Mouse (Mus musculus): Measurements from ENCODE around the gene Atp6v1d. TPM values are rescaled to one million over a fixed set of nuclear protein-coding genes. Genes with fewer than 3 reads are reported as not detected.
A peak's percentile ranks its signal among the peaks of the same experiment; 100 is the strongest.

The Atp6v1d gene
- polyA plus RNA-seq (2015; fragmentation: Nextera tagmentation; extraction: Ambion mirVana) = 50.6 and 61.1 TPM in 2 replicates

GRCm38 (mm10) chr12:78861496-78862253, at the start of gene Atp6v1d, which contains the start of gene Eif2s1:
TSS of gene Atp6v1d (minus strand) at chr12:78861638.
TSS of gene Eif2s1 (plus strand) at chr12:78861819.
- Histone ChIP-seq H3K4me3 (replicated peaks) (peak within 1 kb of the TSS; percentile 80), H3K27me3 (replicated peaks) (no peaks in the 10 kb centered on the region), H3K4me2 (replicated peaks) (peak within 1 kb of the TSS; percentile 82), H3K9me3 (no peaks in the 10 kb centered on the region), H3K9ac (peak within 1 kb of the TSS; percentile 82), H3K36me3 (no peaks in the 10 kb centered on the region), H3K27ac (peak within 1 kb of the TSS; percentile 81), H3K4me1 (replicated peaks) (peaks cover 3% of the 10 kb centered on the region)
- under 1% methylated on average over 55 of the region's 55 CpGs for WGBS
- peak; percentile 100 for ATAC-seq

DNA sequence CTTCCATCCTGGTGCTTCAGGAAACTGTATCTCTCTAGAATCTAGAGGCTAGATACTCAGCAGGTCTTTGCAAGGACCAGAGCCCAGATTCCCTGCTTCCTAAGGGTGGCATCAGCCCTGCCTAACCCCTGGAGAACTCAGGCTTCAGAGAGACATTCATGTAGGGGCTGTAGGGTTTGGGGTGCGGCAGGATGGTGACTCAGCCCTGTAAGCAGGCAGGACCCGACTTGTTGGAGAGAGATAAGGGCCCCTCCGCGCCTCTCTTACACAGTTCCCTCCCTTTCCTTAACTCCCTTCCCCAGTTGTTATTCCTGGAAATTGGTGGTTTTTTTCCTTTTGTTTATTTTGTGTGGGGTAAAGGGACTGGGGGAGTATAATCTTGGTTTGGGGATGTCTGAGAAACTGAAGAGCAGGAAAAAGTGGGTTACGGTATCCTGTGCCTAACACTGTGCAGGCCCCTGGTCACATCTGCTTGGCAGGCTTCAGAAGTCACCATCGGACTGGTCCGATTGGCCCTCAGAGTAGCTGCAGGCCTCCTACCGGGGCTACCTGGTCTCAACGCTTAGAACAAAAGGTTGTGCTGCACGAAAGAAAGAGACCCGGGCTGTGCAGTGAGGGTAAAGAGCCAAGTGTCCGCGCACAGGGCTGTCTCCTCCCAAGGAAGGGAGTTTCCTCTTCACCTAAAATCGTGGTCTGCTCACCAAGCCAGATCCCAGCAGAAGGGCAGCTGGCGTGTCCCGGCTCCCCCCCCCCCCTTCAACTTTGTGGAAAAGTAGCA, 49.4 kb upstream of the Atp6v1d start:
- Histone ChIP-seq H3K27me3 (replicated peaks) (peaks cover 2% of the 10 kb centered on the region; the same call in 1 of the 2 replicates), H3K4me3 (replicated peaks) (peak overlapping the region; percentile 36), H3K4me2 (replicated peaks) (peak overlapping the region; percentile 83), H3K9ac (no peak overlapping the region), H3K9me3 (no peaks in the 10 kb centered on the region), H3K36me3 (no peaks in the 10 kb centered on the region), H3K27ac (peak overlapping the region; percentile 61), H3K4me1 (replicated peaks) (peaks cover 11% of the 10 kb centered on the region)
- 15% methylated on average over 16 of the region's 16 CpGs for WGBS
- peak; percentile 83 for ATAC-seq

GRCm38 (mm10) chr12:78908081-78908605, 46.7 kb upstream of the Atp6v1d start:
- Histone ChIP-seq H3K9ac (no peak overlapping the region), H3K27me3 (replicated peaks) (peaks cover 2% of the 10 kb centered on the region; the same call in 1 of the 2 replicates), H3K9me3 (no peaks in the 10 kb centered on the region), H3K36me3 (no peaks in the 10 kb centered on the region), H3K4me1 (replicated peaks) (peaks cover 11% of the 10 kb centered on the region), H3K4me3 (replicated peaks) (no peak overlapping the region), H3K27ac (no peak overlapping the region), H3K4me2 (replicated peaks) (no peak overlapping the region)
- ATAC-seq = no peak
- 74% methylated on average over 6 of the region's 6 CpGs for WGBS

DNA sequence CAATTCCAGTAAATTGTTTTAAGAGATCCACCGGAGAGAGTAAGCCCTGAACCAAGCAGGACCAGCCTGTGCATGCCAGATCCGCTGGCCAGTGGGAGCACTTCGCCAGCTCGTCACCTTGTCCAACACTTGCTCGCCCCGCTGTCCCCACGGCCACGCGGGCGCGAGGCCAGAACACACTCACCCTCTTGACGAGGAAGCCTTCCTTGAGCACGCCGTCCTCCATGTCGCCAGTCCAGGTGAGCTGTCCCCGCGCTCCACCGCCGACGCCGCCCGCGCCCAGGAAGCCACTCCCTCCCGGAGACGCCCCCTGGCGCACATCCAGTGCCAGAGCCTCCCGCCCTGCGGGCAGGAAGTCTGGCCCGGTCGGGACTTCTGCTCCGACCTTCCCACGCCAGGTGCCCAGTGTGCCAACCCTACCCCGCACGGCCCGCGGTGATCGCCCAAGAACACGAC, 45.3 kb upstream of the Atp6v1d start, which contains the start of gene Plek2:
Gene Plek2, minus strand, starts transcription at position 258 of the 456 bp plus-strand sequence.
- peak within 1 kb of the TSS; percentile 48 for H3K4me3 ChIP-seq (replicated peaks)
- peak within 1 kb of the TSS; percentile 91 for H3K4me2 ChIP-seq (replicated peaks)
- peak within 1 kb of the TSS; percentile 56 for H3K9ac ChIP-seq
- ATAC-seq = peak; percentile 78
- no peak within 1 kb of the TSS for H3K27ac ChIP-seq
- 2% methylated on average over 38 of the region's 38 CpGs for WGBS
- H3K9me3 ChIP-seq = no peaks in the 10 kb centered on the region
- no peaks in the 10 kb centered on the region for H3K36me3 ChIP-seq
- 0 out of 2 replicates have a peak, but pooled peaks cover 2% of the 10 kb centered on the region for H3K27me3 ChIP-seq (replicated peaks)
- H3K4me1 ChIP-seq (replicated peaks) = peaks cover 8% of the 10 kb centered on the region

DNA sequence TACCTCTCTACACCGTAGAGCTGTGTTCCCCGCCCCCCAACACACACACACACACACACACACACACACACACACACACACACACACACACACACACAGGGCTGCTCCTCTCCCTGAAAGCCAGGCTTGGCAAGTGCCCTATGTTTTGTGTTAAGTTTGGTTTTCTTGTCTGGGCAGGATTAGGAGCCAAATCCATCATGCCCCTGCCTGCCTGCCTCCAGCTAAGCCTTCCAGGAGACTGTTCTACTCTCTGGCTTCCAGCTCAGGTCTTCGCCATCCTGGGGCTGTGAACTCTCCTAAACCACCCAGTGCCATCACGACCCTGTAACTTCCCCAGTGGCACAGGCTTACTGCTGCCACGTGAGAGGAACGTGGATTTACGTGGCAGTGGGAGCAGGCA, 43.1 kb upstream of the Atp6v1d start:
- Histone ChIP-seq H3K9me3 (no peaks in the 10 kb centered on the region), H3K27me3 (replicated peaks) (no peaks in the 10 kb centered on the region), H3K27ac (no peak overlapping the region), H3K9ac (no peak overlapping the region), H3K36me3 (no peaks in the 10 kb centered on the region), H3K4me2 (replicated peaks) (no peak overlapping the region), H3K4me3 (replicated peaks) (no peak overlapping the region), H3K4me1 (replicated peaks) (0 out of 2 replicates have a peak, but pooled peaks cover 4% of the 10 kb centered on the region)
- no peak for ATAC-seq
- 81% methylated on average over 6 of the region's 7 CpGs for WGBS

DNA sequence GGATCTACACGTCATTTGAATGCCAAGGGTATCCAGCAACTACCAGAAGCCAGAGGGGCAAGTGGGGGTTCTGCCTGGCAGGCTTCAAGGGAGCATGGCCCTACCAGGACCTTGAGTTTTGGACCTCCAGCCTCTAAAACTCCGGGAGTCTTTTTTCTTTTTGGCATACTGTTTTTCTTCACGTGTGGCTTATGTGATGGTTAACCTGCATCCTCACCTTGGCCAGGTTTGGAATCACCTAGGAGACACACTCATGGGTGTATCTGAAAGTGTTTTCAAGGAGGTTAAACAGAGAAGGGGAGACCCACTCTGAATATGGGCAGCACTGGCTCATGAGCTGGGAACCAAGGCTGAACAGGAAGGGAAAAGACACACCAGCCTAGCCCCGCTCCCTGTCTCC, 41.9 kb upstream of the Atp6v1d start:
- H3K4me3 ChIP-seq (replicated peaks) = no peak overlapping the region
- H3K27me3 ChIP-seq (replicated peaks) = no peaks in the 10 kb centered on the region
- no peak overlapping the region for H3K4me2 ChIP-seq (replicated peaks)
- H3K4me1 ChIP-seq (replicated peaks) = 0 out of 2 replicates have a peak, but pooled peaks cover 4% of the 10 kb centered on the region
- WGBS = 81% methylated on average over 4 of the region's 4 CpGs
- no peaks in the 10 kb centered on the region for H3K9me3 ChIP-seq
- no peak for ATAC-seq
- no peaks in the 10 kb centered on the region for H3K36me3 ChIP-seq
- H3K27ac ChIP-seq = no peak overlapping the region
- no peak overlapping the region for H3K9ac ChIP-seq

DNA sequence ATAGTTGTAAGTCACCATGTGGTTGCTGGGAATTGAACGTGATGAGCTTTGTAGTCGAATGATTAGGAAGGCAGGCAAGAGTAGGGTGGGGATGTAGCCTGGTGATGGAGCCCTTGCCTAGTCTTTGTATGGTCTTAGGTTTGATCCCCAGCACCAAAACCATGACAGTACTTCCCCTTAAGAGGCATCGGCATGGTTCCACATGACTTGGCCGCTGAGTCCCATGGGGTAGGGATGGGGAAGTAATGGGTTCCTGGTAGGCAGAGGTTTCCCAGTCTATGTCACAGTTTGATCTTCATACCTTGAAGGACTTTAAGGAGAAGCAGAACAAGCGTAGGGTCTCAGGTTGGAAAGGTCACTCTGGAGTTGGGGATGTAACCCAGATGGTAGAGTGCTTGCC, 40.0 kb upstream of the Atp6v1d start:
- H3K9ac ChIP-seq = no peak overlapping the region

DNA sequence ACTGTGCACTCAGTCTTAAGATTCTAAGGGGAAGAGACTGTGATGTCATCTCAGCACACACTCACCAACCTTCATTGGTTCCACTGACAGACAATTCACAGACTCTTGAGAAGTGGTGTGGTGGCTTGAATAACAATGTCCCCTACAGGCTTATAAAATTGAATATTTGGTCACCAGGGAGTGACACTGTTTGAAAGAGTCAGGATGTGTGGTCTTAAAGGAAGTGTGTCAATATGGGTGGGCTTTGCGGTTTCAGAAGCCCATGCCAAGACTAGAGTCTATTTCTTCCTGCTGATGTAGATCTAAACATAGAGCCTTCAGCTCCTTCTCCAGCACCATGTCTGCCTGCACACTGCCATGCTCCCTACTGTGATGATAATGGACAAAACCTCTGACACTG, 36.4 kb upstream of the Atp6v1d start:
- Histone ChIP-seq H3K27ac (no peak overlapping the region), H3K4me1 (replicated peaks) (no peaks in the 10 kb centered on the region), H3K4me3 (replicated peaks) (no peak overlapping the region), H3K9ac (no peak overlapping the region), H3K4me2 (replicated peaks) (no peak overlapping the region), H3K36me3 (no peaks in the 10 kb centered on the region), H3K27me3 (replicated peaks) (no peaks in the 10 kb centered on the region), H3K9me3 (no peaks in the 10 kb centered on the region)
- no peak for ATAC-seq
- WGBS = 92% methylated on average over 1 of the region's 1 CpGs

More for the DNA sequence above, 40.0 kb upstream of the Atp6v1d start:
- Histone ChIP-seq H3K9me3 (no peaks in the 10 kb centered on the region), H3K4me1 (replicated peaks) (no peaks in the 10 kb centered on the region), H3K27me3 (replicated peaks) (no peaks in the 10 kb centered on the region), H3K27ac (no peak overlapping the region), H3K4me2 (replicated peaks) (no peak overlapping the region), H3K4me3 (replicated peaks) (no peak overlapping the region), H3K36me3 (no peaks in the 10 kb centered on the region)
- ATAC-seq = no peak
- 90% methylated on average over 5 of the region's 5 CpGs for WGBS

- H3K9ac ChIP-seq = no peak overlapping the region
- H3K27ac ChIP-seq = no peak overlapping the region
- ATAC-seq = no peak
- no peaks in the 10 kb centered on the region for H3K4me1 ChIP-seq (replicated peaks)
- no peak overlapping the region for H3K4me3 ChIP-seq (replicated peaks)
- no peaks in the 10 kb centered on the region for H3K27me3 ChIP-seq (replicated peaks)
- 86% methylated on average over 2 of the region's 2 CpGs for WGBS
- no peak overlapping the region for H3K4me2 ChIP-seq (replicated peaks)
- H3K9me3 ChIP-seq = no peaks in the 10 kb centered on the region
- peaks cover 5% of the 10 kb centered on the region; the same call in 1 of the 2 replicates for H3K36me3 ChIP-seq
These were observed 29.7 kb upstream of the Atp6v1d start for GRCm38 (mm10) chr12:78891149-78891548.

- Histone ChIP-seq H3K4me3 (replicated peaks) (no peak overlapping the region), H3K9ac (no peak overlapping the region), H3K27me3 (replicated peaks) (no peaks in the 10 kb centered on the region), H3K36me3 (peaks cover 11% of the 10 kb centered on the region; the same call in 1 of the 2 replicates), H3K4me1 (replicated peaks) (no peaks in the 10 kb centered on the region), H3K4me2 (replicated peaks) (no peak overlapping the region), H3K9me3 (no peaks in the 10 kb centered on the region), H3K27ac (no peak overlapping the region)
- WGBS = 53% methylated on average over 1 of the region's 1 CpGs
- peak; percentile 60 for ATAC-seq
These were observed 28.6 kb upstream of the Atp6v1d start for GRCm38 (mm10) chr12:78890062-78890461.

DNA sequence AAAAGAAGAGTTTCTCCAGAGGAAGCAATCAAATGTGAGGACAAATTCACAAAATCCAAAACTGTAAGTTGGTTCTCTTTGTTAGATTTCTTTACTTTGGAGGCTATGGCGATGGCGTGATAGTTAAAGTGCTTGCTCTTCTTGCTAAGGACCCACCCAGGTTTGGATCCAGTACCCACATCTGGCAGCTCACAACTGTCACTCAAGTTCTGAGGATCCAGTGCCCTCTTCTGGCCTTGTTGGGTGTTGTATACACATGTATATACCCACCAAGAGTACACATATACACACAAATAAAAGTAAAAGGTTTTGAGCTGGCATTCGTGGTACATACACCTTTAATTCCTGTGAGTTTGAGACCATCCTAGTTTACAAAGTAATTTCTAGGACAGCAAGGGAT, 13.1 kb upstream of the Atp6v1d start:
- Histone ChIP-seq H3K9me3 (no peaks in the 10 kb centered on the region), H3K4me1 (replicated peaks) (no peaks in the 10 kb centered on the region), H3K4me3 (replicated peaks) (no peak overlapping the region), H3K9ac (no peak overlapping the region), H3K4me2 (replicated peaks) (no peak overlapping the region), H3K36me3 (peaks cover 16% of the 10 kb centered on the region; the same call in 1 of the 2 replicates), H3K27me3 (replicated peaks) (no peaks in the 10 kb centered on the region), H3K27ac (no peak overlapping the region)
- no peak for ATAC-seq
- WGBS = 96% methylated on average over 3 of the region's 3 CpGs

DNA sequence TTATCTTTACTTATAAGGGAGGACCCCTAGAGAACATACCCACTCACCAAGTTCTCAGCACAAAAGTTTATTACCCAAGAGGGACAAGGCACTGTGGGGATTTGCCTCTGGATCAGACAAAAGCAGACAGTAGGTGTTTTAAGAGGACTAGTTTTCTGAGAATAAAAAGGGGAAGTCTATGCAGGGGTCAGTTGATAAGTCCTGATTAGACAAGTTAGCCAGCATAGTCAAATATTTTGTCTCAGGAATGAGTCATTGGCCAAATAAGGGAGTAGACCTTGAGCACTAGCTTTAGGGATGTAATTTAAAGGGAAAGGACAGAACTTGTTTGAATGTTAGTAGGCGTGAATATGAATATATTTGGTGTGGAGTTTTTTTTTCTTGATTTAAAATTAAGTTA, 6.7 kb upstream of the Atp6v1d start:
- Histone ChIP-seq H3K4me2 (replicated peaks) (no peak overlapping the region), H3K4me1 (replicated peaks) (peaks cover 2% of the 10 kb centered on the region; the same call in 1 of the 2 replicates), H3K27me3 (replicated peaks) (no peaks in the 10 kb centered on the region), H3K36me3 (peaks cover 11% of the 10 kb centered on the region), H3K4me3 (replicated peaks) (no peak overlapping the region), H3K9ac (no peak overlapping the region), H3K9me3 (no peaks in the 10 kb centered on the region), H3K27ac (no peak overlapping the region)
- WGBS = 66% methylated on average over 1 of the region's 1 CpGs
- ATAC-seq = no peak

All from intestine, embryonic 15.5 days (tissue).